Mouse (Mus musculus): Measurements from ENCODE around the gene Ogfrl1. TPM values are rescaled to one million over a fixed set of nuclear protein-coding genes. Genes with fewer than 3 reads are reported as not detected.

Gene Ogfrl1
- polyA plus RNA-seq, 1 experiment, result 1.5 TPM

DNA sequence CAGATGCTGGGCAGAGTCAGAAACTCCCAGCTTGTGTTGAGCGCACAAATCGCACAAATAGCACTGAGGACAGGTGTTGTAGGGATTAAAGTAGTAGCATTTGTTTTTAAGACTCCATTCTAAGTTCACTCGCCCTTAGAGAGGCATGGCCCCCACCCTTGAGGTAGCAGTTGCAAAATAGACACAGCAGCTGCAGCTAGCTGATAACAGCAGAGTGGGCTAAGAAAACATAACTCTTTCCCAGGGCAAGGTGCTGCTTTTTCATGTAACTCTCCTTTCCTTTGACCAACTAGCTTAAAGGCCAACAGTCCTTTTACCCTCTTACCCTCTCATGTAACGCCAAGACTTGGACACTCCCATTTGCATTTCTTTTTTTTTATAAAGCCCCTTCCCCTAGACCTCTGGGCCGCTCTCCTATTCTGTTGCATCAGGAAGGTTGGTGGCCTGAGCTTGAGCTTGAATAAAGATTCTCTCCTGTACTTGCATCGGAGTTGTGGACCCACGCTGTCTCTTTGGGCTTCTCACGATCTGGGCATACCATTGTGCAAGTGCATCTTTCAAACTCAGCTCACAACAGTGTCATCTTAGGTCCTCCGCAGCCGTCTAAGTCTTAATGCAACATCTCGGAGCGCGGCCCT lies 61.7 kb downstream of the Ogfrl1 start:
- H3K4me1 ChIP-seq (ENCODE audit: control insufficient read depth), result peaks cover 54% of the 10 kb centered on the region
- no peaks in the 10 kb centered on the region; the same call in 1 of the 2 replicates for H3K36me3 ChIP-seq (ENCODE audit: control insufficient read depth)
- peak; percentile 91 for TF ChIP-seq TAL1 (IDR thresholded peaks at IDR 0.05; ENCODE audit: low read length)
- peak; percentile 59 for TF ChIP-seq GATA1 (IDR thresholded peaks at IDR 0.05; ENCODE audit: low read length)
- H3K4me3 ChIP-seq (replicated peaks), result peak overlapping the region; percentile 39
- no peaks in the 10 kb centered on the region for H3K9me3 ChIP-seq (ENCODE audit: control insufficient read depth, low read length)
- H3K27me3 ChIP-seq (ENCODE audit: control insufficient read depth), result no peaks in the 10 kb centered on the region

- peaks cover 55% of the 10 kb centered on the region for H3K4me1 ChIP-seq (ENCODE audit: control insufficient read depth)
- no peaks in the 10 kb centered on the region for H3K27me3 ChIP-seq (ENCODE audit: control insufficient read depth)
- H3K9me3 ChIP-seq (ENCODE audit: control insufficient read depth, low read length), result no peaks in the 10 kb centered on the region
- no peak for TF ChIP-seq TAL1 (IDR thresholded peaks at IDR 0.05; ENCODE audit: low read length)
- no peak for TF ChIP-seq GATA1 (IDR thresholded peaks at IDR 0.05; ENCODE audit: low read length)
- no peaks in the 10 kb centered on the region; the same call in 1 of the 2 replicates for H3K36me3 ChIP-seq (ENCODE audit: control insufficient read depth)
- H3K4me3 ChIP-seq (replicated peaks), result peak overlapping the region; percentile 20
Observed at GRCm38 (mm10) chr1:23335050-23335449, 62.5 kb downstream of the Ogfrl1 start.

DNA sequence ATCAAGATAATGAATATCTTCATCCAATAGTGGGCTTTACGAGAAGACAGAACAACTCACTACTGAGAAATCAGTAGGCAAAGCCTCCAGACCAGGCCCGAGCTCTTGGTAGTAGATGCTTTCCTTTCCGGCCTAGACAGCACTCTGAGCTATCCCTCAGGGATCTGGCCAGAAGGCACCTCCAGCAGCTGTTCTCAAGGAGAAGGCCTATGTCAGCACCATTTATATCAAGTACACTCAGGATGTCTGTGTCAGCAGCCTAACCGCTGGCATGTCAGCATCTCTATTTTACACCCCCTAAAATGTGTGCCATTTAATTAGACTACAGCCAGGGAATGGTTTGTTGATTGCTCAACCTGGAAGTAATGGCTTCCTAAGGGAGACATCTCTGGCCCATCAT lies 65.4 kb downstream of the Ogfrl1 start:
- H3K4me1 ChIP-seq (ENCODE audit: control insufficient read depth), result peaks cover 42% of the 10 kb centered on the region
- H3K27me3 ChIP-seq (ENCODE audit: control insufficient read depth), result no peaks in the 10 kb centered on the region
- no peaks in the 10 kb centered on the region; the same call in 1 of the 2 replicates for H3K36me3 ChIP-seq (ENCODE audit: control insufficient read depth)
- no peak overlapping the region for H3K4me3 ChIP-seq (replicated peaks)
- H3K9me3 ChIP-seq (ENCODE audit: control insufficient read depth, low read length), result no peaks in the 10 kb centered on the region
- TF ChIP-seq TAL1 (IDR thresholded peaks at IDR 0.05; ENCODE audit: low read length), result no peak
- no peak for TF ChIP-seq GATA1 (IDR thresholded peaks at IDR 0.05; ENCODE audit: low read length)

GRCm38 (mm10) chr1:23325160-23325559 lies 72.4 kb downstream of the Ogfrl1 start:
- Histone ChIP-seq H3K4me3 (replicated peaks) (no peak overlapping the region), H3K9me3 (ENCODE audit: control insufficient read depth, low read length) (no peaks in the 10 kb centered on the region), H3K36me3 (ENCODE audit: control insufficient read depth) (no peaks in the 10 kb centered on the region), H3K27me3 (ENCODE audit: control insufficient read depth) (no peaks in the 10 kb centered on the region), H3K4me1 (ENCODE audit: control insufficient read depth) (peaks cover 4% of the 10 kb centered on the region)
- TF ChIP-seq GATA1 (IDR thresholded peaks at IDR 0.05; ENCODE audit: low read length), result no peak
- TF ChIP-seq TAL1 (IDR thresholded peaks at IDR 0.05; ENCODE audit: low read length), result no peak

DNA sequence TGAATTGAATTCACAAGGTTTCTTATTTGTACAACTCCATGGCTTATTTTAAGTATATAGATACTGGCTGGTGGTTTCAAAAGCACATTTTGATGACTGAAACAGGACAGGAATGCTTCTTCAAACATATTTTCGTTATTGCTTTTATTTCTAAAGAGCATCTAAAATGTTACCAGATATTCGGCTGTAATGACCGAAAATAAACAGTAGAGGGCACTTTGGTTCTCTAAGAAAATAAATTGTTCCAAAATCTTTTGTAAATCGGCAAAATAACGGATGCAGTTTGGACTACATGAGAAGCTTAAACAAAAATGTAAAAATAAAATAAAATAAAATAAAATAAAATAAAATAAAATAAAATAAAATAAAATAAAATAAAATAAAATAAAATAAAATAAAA lies 73.3 kb downstream of the Ogfrl1 start:
- H3K4me3 ChIP-seq (replicated peaks), result no peak overlapping the region
- no peaks in the 10 kb centered on the region for H3K27me3 ChIP-seq (ENCODE audit: control insufficient read depth)
- TF ChIP-seq GATA1 (IDR thresholded peaks at IDR 0.05; ENCODE audit: low read length), result no peak
- TF ChIP-seq TAL1 (IDR thresholded peaks at IDR 0.05; ENCODE audit: low read length), result no peak
- H3K36me3 ChIP-seq (ENCODE audit: control insufficient read depth), result no peaks in the 10 kb centered on the region
- H3K4me1 ChIP-seq (ENCODE audit: control insufficient read depth), result peaks cover 3% of the 10 kb centered on the region
- no peaks in the 10 kb centered on the region for H3K9me3 ChIP-seq (ENCODE audit: control insufficient read depth, low read length)

DNA sequence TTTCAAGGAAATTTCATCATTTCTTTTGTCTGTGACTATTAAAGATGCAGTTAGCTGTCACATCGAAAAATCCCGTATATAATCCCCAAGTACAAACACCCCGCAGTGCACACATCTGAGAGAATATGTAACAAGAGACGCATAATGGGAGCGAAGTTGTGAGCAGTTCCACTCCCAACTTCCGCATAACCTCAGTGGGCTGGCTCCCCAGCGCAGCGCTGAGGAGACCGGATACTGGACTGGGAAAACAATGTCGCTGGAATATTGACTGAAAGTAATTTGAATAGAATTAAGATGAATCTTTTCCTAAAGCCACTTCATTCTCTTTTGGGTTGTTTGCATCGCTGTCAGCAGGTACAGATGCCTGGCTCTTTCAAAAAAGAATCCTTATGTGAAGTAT lies 74.3 kb downstream of the Ogfrl1 start:
- no peak overlapping the region for H3K4me3 ChIP-seq (replicated peaks)
- peaks cover 3% of the 10 kb centered on the region for H3K4me1 ChIP-seq (ENCODE audit: control insufficient read depth)
- no peak for TF ChIP-seq TAL1 (IDR thresholded peaks at IDR 0.05; ENCODE audit: low read length)
- no peak for TF ChIP-seq GATA1 (IDR thresholded peaks at IDR 0.05; ENCODE audit: low read length)
- H3K27me3 ChIP-seq (ENCODE audit: control insufficient read depth), result no peaks in the 10 kb centered on the region
- no peaks in the 10 kb centered on the region for H3K9me3 ChIP-seq (ENCODE audit: control insufficient read depth, low read length)
- no peaks in the 10 kb centered on the region for H3K36me3 ChIP-seq (ENCODE audit: control insufficient read depth)

DNA sequence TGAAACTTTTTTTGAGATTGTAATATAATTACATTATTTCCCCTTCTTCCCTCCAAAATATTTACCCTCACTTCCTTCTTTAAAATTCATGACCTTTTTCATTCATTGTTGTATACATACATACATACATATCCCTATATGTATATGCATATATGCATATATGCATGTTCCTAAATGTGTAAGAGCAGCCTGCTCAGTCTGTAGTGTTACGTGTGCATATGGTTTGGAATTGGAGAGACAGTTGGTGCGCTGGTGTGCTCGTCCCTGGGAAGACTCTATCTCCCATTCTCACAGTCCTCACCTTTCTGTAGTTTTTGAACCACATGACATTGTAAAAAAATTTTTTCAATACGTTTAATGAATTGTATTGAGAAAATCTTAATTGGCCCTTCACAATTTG lies 75.4 kb downstream of the Ogfrl1 start:
- no peaks in the 10 kb centered on the region for H3K27me3 ChIP-seq (ENCODE audit: control insufficient read depth)
- H3K9me3 ChIP-seq (ENCODE audit: control insufficient read depth, low read length), result no peaks in the 10 kb centered on the region
- TF ChIP-seq GATA1 (IDR thresholded peaks at IDR 0.05; ENCODE audit: low read length), result no peak
- TF ChIP-seq TAL1 (IDR thresholded peaks at IDR 0.05; ENCODE audit: low read length), result no peak
- no peaks in the 10 kb centered on the region for H3K36me3 ChIP-seq (ENCODE audit: control insufficient read depth)
- peaks cover 3% of the 10 kb centered on the region for H3K4me1 ChIP-seq (ENCODE audit: control insufficient read depth)
- no peak overlapping the region for H3K4me3 ChIP-seq (replicated peaks)

GRCm38 (mm10) chr1:23321331-23321851 lies 76.2 kb downstream of the Ogfrl1 start:
- Histone ChIP-seq H3K27me3 (ENCODE audit: control insufficient read depth) (no peaks in the 10 kb centered on the region), H3K36me3 (ENCODE audit: control insufficient read depth) (no peaks in the 10 kb centered on the region), H3K9me3 (ENCODE audit: control insufficient read depth, low read length) (no peaks in the 10 kb centered on the region), H3K4me1 (ENCODE audit: control insufficient read depth) (peaks cover 3% of the 10 kb centered on the region), H3K4me3 (replicated peaks) (no peak overlapping the region)
- TF ChIP-seq GATA1 (IDR thresholded peaks at IDR 0.05; ENCODE audit: low read length) (no peak), TAL1 (IDR thresholded peaks at IDR 0.05; ENCODE audit: low read length) (no peak)

GRCm38 (mm10) chr1:23320591-23321195 lies 76.9 kb downstream of the Ogfrl1 start:
- Histone ChIP-seq H3K9me3 (ENCODE audit: control insufficient read depth, low read length) (no peaks in the 10 kb centered on the region), H3K27me3 (ENCODE audit: control insufficient read depth) (no peaks in the 10 kb centered on the region), H3K36me3 (ENCODE audit: control insufficient read depth) (no peaks in the 10 kb centered on the region), H3K4me3 (replicated peaks) (no peak overlapping the region), H3K4me1 (ENCODE audit: control insufficient read depth) (peaks cover 3% of the 10 kb centered on the region)
- TF ChIP-seq TAL1 (IDR thresholded peaks at IDR 0.05; ENCODE audit: low read length) (no peak), GATA1 (IDR thresholded peaks at IDR 0.05; ENCODE audit: low read length) (no peak)
